Mouse (Mus musculus) embryonic stem cell, embryonic (primary cell): Measurements from ENCODE around the gene AU018091.
"Not testable (repeated sequence)": the region's sequence is repeated elsewhere in the genome, so short reads cannot be mapped to it uniquely, and the experiment has no call there.

Experiments used
- CTCF ChIA-PET, 4 experiments: fragments of 300-600 bp in 2 of 4; fragments of 350-600 bp in 2 of 4; sonication (Branson Sonifier 250); formaldehyde crosslinking; loops; one replicate each; lab custom pipeline; 2022; ENCODE audit warnings: inconsistent platforms in 2 of 4; lab: Charles Lee
- POLR2A ChIA-PET, 4 experiments: fragments of 300-600 bp in 2 of 4; fragments of 350-600 bp in 2 of 4; sonication (Branson Sonifier 250); formaldehyde crosslinking; loops; one replicate each; lab custom pipeline; 2022; ENCODE audit warnings: antibody characterized with exemption in 4 of 4, inconsistent platforms in 1 of 4; lab: Charles Lee

AU018091 gene

GRCm38 (mm10) chr7:3128564-3128963 is 40.4 kb downstream of the AU018091 start:
- CTCF ChIA-PET, POLR2A ChIA-PET: not testable (repeated sequence)

GRCm38 (mm10) chr7:3111193-3111592 is 57.8 kb downstream of the AU018091 start:
- CTCF ChIA-PET, POLR2A ChIA-PET: not testable (repeated sequence)

- CTCF ChIA-PET, POLR2A ChIA-PET: not testable (repeated sequence)
These were observed 62.4 kb downstream of the AU018091 start for GRCm38 (mm10) chr7:3106516-3107077.
